Mouse (Mus musculus) neutrophil, adult 83 days (primary cell): ENCODE data around the gene Tsg101. TPM values are rescaled to one million over a fixed set of nuclear protein-coding genes. Genes with fewer than 3 reads are reported as not detected.

Experiments used
- total RNA-seq, 2 experiments: library from RNA; stranded (reverse); gene quantifications; one replicate each; pipeline ENCODE4 v1.2.4; 2023

The Tsg101 gene
- 10 to 100 TPM; 32.1 to 36.2 TPM for total RNA-seq

DNA sequence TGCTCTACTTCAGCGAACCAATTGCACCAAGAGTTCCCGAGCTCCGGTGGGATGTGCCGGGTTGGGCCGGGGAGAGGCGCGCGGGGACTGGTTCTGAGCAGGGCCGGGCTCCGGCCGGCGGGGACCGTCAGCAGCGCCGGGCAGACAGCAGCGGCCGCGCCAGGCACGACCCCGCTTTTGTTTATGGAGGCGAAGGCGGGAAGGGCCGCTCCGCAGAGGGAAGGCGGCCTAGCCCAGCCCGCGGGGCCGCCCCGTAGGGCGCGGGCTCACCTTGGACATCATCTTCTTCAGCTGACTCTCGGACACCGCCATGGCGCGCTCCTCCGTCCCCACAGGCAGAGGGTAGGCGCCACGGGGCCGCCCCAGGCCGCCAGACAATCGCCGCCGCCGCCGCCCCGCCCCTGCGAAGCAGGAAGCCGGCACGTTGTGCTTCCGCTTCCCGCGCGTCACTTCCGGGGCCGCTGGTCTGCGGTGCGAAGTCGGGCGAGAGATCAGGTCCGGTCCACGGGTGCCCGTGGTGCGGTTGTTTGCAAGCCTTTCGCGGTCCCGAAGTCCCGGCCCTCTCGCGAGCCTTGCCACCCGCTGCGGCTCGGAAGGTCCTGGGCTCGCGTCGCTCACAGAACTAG is at the start of gene Tsg101:
Tsg101 (minus strand) TSS at position 419 of the 626 bp plus-strand sequence.

GRCm38 (mm10) chr7:46957831-46958691 is 38.3 kb upstream of the Tsg101 start, which contains the start of gene Uevld:
TSS of gene Uevld (minus strand) at chr7:46958527.

DNA sequence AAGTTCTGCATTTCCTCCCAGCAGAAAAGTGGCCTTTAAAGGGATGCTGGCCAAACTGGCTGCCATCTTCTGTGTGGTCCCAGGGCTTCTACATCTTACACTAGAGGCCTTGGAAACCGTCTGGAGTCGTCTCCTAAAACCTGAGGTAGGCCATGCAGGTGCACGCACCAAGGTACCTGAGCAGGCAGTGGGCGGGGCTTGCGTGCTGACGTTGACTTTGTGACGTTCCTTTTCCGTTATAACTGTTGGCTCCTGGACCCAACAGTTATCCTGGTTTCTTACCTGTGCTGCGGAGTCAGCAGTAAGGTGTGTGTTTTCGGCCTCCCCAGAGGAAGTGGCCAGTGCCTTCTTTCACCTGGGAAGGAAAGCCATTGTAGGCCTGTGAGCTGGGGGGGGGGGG is 58.8 kb downstream of the Tsg101 start, which contains the start of gene Ldhc:
Ldhc (plus strand) TSS at position 208 of the 400 bp plus-strand sequence.

GRCm38 (mm10) chr7:46840787-46841525 is 78.8 kb downstream of the Tsg101 start, which contains the start of gene Ldha:
TSS of gene Ldha (plus strand) at chr7:46841475.

Other genes starting within 250 kb of the Tsg101 start
- not detected for gene Tph1, start 247.4 kb downstream of the Tsg101 start, total RNA-seq
- gene Saal1, start 209.3 kb downstream of the Tsg101 start, total RNA-seq: 1 to 10 TPM; 7.4 to 7.7 TPM
- under 1 TPM; 0.90 to 0.95 TPM for gene Saa3, start 204.3 kb downstream of the Tsg101 start, total RNA-seq
- not detected for gene Saa4, start 187.4 kb downstream of the Tsg101 start, total RNA-seq
- gene Saa1, start 177.0 kb downstream of the Tsg101 start, total RNA-seq: not detected
- gene Saa2, start 168.2 kb downstream of the Tsg101 start, total RNA-seq: not detected
- 10 to 100 TPM; 31.7 to 35.9 TPM for gene Hps5, start 123.9 kb downstream of the Tsg101 start, total RNA-seq
- gene Gtf2h1, start 123.9 kb downstream of the Tsg101 start, total RNA-seq: 10 to 100 TPM; 21.3 to 29.0 TPM
- 100 to 1,000 TPM; 378 to 384 TPM for gene Ldha, start 78.5 kb downstream of the Tsg101 start, total RNA-seq
- under 1 TPM; 0.75 to 0.77 TPM for gene Ldhc, start 58.8 kb downstream of the Tsg101 start, total RNA-seq
- gene Uevld, start 38.6 kb upstream of the Tsg101 start, total RNA-seq: 10 to 100 TPM; 10.9 to 17.9 TPM
- gene Gm9999, start 63.6 kb upstream of the Tsg101 start, total RNA-seq: not detected
- gene Spty2d1, start 88.4 kb upstream of the Tsg101 start, total RNA-seq: 10 to 100 TPM; 48.0 to 59.3 TPM
- gene Tmem86a, start 130.6 kb upstream of the Tsg101 start, total RNA-seq: 1 to 10 TPM; 7.5 TPM
- not detected for gene Ptpn5, start 213.7 kb upstream of the Tsg101 start, total RNA-seq